Mouse (Mus musculus): ENCODE measurements at regions not wholly inside any gene's neighbourhood (a gene's known extent, or its start where the extent isn't known, plus 50 kb on each side); places are given as distances from the start of the nearest gene placed in this dataset.
A peak's percentile ranks its signal among the peaks of the same experiment; 100 is the strongest.

GRCm38 (mm10) chr8:10906353-10906752, 101.9 kb downstream of the Irs2 start:
- DNase-seq: no peak

- no peak for DNase-seq
These were observed 102.5 kb downstream of the Irs2 start for GRCm38 (mm10) chr8:10905761-10906160.

GRCm38 (mm10) chr8:10903957-10904356, 104.3 kb downstream of the Irs2 start:
- no peak for DNase-seq

GRCm38 (mm10) chr8:10901954-10902353, 106.3 kb downstream of the Irs2 start:
- DNase-seq: no peak

GRCm38 (mm10) chr8:10901014-10901413, 107.2 kb downstream of the Irs2 start:
- DNase-seq: no peak

GRCm38 (mm10) chr8:10899581-10900155, 108.6 kb downstream of the Irs2 start:
- peak; percentile 28 for DNase-seq

- DNase-seq: peak; percentile 17
These were observed 109.4 kb downstream of the Irs2 start for GRCm38 (mm10) chr8:10898562-10899527.

- no peak for DNase-seq
These were observed 110.7 kb downstream of the Irs2 start for GRCm38 (mm10) chr8:10897573-10897972.

GRCm38 (mm10) chr8:10895178-10895577, 113.1 kb downstream of the Irs2 start:
- DNase-seq: peak; percentile 17

- DNase-seq: no peak
These were observed 114.0 kb downstream of the Irs2 start for GRCm38 (mm10) chr8:10894306-10894705.

GRCm38 (mm10) chr8:10893709-10894108, 114.5 kb downstream of the Irs2 start:
- DNase-seq: no peak

GRCm38 (mm10) chr8:10891906-10892305, 116.4 kb downstream of the Irs2 start:
- DNase-seq: no peak

- DNase-seq: no peak
These were observed 116.8 kb downstream of the Irs2 start for GRCm38 (mm10) chr8:10891440-10891839.

- DNase-seq: no peak
These were observed 122.8 kb downstream of the Irs2 start for GRCm38 (mm10) chr8:10885452-10885851.

- peak; percentile 63 for DNase-seq
These were observed 124.8 kb downstream of the Irs2 start for GRCm38 (mm10) chr8:10883418-10883817.

- DNase-seq: no peak
These were observed 125.9 kb downstream of the Irs2 start for GRCm38 (mm10) chr8:10882381-10882780.

GRCm38 (mm10) chr8:10879883-10880282, 128.4 kb downstream of the Irs2 start:
- DNase-seq: no peak

- DNase-seq: no peak
These were observed 129.0 kb downstream of the Irs2 start for GRCm38 (mm10) chr8:10879049-10879847.

GRCm38 (mm10) chr8:10878371-10878770, 129.9 kb downstream of the Irs2 start:
- DNase-seq: no peak

GRCm38 (mm10) chr8:10875170-10875569, 133.1 kb downstream of the Irs2 start:
- DNase-seq: no peak

- no peak for DNase-seq
These were observed 136.8 kb downstream of the Irs2 start for GRCm38 (mm10) chr8:10871451-10871850.

GRCm38 (mm10) chr8:10870423-10871055, 137.7 kb downstream of the Irs2 start:
- no peak for DNase-seq
